Mouse (Mus musculus): ENCODE results near the gene Nrbp1. TPM values are rescaled to one million over a fixed set of nuclear protein-coding genes. Genes with fewer than 3 reads are reported as not detected.
A peak's percentile ranks its signal among the peaks of the same experiment; 100 is the strongest.

The Nrbp1 gene
- polyA plus RNA-seq, 1 experiment from 2014 or later: 167 TPM

- Histone ChIP-seq H3K27me3 (replicated peaks; ENCODE audit: control insufficient read depth, insufficient read depth, low read length) (no peaks in the 10 kb centered on the region; the same call in 1 of the 2 replicates), H3K27ac (ENCODE audit: low read depth, low read length) (peak overlapping the region; percentile 92), H3K9me3 (ENCODE audit: control insufficient read depth, low read length) (no peaks in the 10 kb centered on the region), H3K9ac (ENCODE audit: low read depth, low read length) (peak overlapping the region; percentile 93), H3K4me3 (ENCODE audit: low read length) (peak overlapping the region; percentile 100), H3K4me1 (ENCODE audit: control insufficient read depth, insufficient read depth, low read depth, low read length) (peaks cover 7% of the 10 kb centered on the region), H3K36me3 (ENCODE audit: control insufficient read depth, insufficient read depth, low read length) (no peaks in the 10 kb centered on the region), H3K4me2 (ENCODE audit: low read length) (peak overlapping the region; percentile 82)
- 9% methylated on average over 11 of the region's 11 CpGs for WGBS
- peak; percentile 57 for ATAC-seq
Measured at GRCm38 (mm10) chr5:31221304-31221945, 19.2 kb upstream of the Nrbp1 start.

GRCm38 (mm10) chr5:31222696-31223095 lies 18.0 kb upstream of the Nrbp1 start:
- no peaks in the 10 kb centered on the region; the same call in 1 of the 2 replicates for H3K27me3 ChIP-seq (replicated peaks; ENCODE audit: control insufficient read depth, insufficient read depth, low read length)
- no peak for ATAC-seq
- no peak overlapping the region for H3K9ac ChIP-seq (ENCODE audit: low read depth, low read length)
- H3K4me2 ChIP-seq (ENCODE audit: low read length): no peak overlapping the region
- peaks cover 7% of the 10 kb centered on the region for H3K4me1 ChIP-seq (ENCODE audit: control insufficient read depth, insufficient read depth, low read depth, low read length)
- H3K9me3 ChIP-seq (ENCODE audit: control insufficient read depth, low read length): no peaks in the 10 kb centered on the region
- H3K27ac ChIP-seq (ENCODE audit: low read depth, low read length): no peak overlapping the region
- H3K4me3 ChIP-seq (ENCODE audit: low read length): no peak overlapping the region
- no peaks in the 10 kb centered on the region for H3K36me3 ChIP-seq (ENCODE audit: control insufficient read depth, insufficient read depth, low read length)
- 97% methylated on average over 9 of the region's 9 CpGs for WGBS

- H3K4me2 ChIP-seq (ENCODE audit: low read length): no peak overlapping the region
- H3K9me3 ChIP-seq (ENCODE audit: control insufficient read depth, low read length): no peaks in the 10 kb centered on the region
- no peak overlapping the region for H3K9ac ChIP-seq (ENCODE audit: low read depth, low read length)
- WGBS: 65% methylated on average over 1 of the region's 1 CpGs
- no peaks in the 10 kb centered on the region; the same call in 1 of the 2 replicates for H3K27me3 ChIP-seq (replicated peaks; ENCODE audit: control insufficient read depth, insufficient read depth, low read length)
- no peak overlapping the region for H3K27ac ChIP-seq (ENCODE audit: low read depth, low read length)
- no peak overlapping the region for H3K4me3 ChIP-seq (ENCODE audit: low read length)
- no peaks in the 10 kb centered on the region for H3K4me1 ChIP-seq (ENCODE audit: control insufficient read depth, insufficient read depth, low read depth, low read length)
- no peaks in the 10 kb centered on the region for H3K36me3 ChIP-seq (ENCODE audit: control insufficient read depth, insufficient read depth, low read length)
- ATAC-seq: no peak
Measured at GRCm38 (mm10) chr5:31226641-31227040, 14.0 kb upstream of the Nrbp1 start.

- H3K9me3 ChIP-seq (ENCODE audit: control insufficient read depth, low read length): no peaks in the 10 kb centered on the region; the same call in 1 of the 2 replicates
Measured at GRCm38 (mm10) chr5:31241522-31242034, 914 bp downstream of the Nrbp1 start.

GRCm38 (mm10) chr5:31242191-31242590 lies 1.5 kb downstream of the Nrbp1 start:
- H3K9ac ChIP-seq (ENCODE audit: low read depth, low read length): no peak overlapping the region
- H3K9me3 ChIP-seq (ENCODE audit: control insufficient read depth, low read length): no peaks in the 10 kb centered on the region
- peak overlapping the region; percentile 81 for H3K4me2 ChIP-seq (ENCODE audit: low read length)
- ATAC-seq: no peak
- H3K4me1 ChIP-seq (ENCODE audit: control insufficient read depth, insufficient read depth, low read depth, low read length): peaks cover 7% of the 10 kb centered on the region
- peaks cover 23% of the 10 kb centered on the region for H3K36me3 ChIP-seq (ENCODE audit: control insufficient read depth, insufficient read depth, low read length)
- peak overlapping the region; percentile 97 for H3K4me3 ChIP-seq (ENCODE audit: low read length)
- 22% methylated on average over 10 of the region's 10 CpGs for WGBS
- no peaks in the 10 kb centered on the region for H3K27me3 ChIP-seq (replicated peaks; ENCODE audit: control insufficient read depth, insufficient read depth, low read length)
- no peak overlapping the region; the same call in 1 of the 2 replicates for H3K27ac ChIP-seq (ENCODE audit: low read depth, low read length)

More at GRCm38 (mm10) chr5:31241522-31242034, 914 bp downstream of the Nrbp1 start:
- H3K9ac ChIP-seq (ENCODE audit: low read depth, low read length): peak overlapping the region; percentile 99
- ATAC-seq: no peak
- peaks cover 17% of the 10 kb centered on the region for H3K36me3 ChIP-seq (ENCODE audit: control insufficient read depth, insufficient read depth, low read length)
- no peaks in the 10 kb centered on the region for H3K27me3 ChIP-seq (replicated peaks; ENCODE audit: control insufficient read depth, insufficient read depth, low read length)
- peak overlapping the region; percentile 98 for H3K27ac ChIP-seq (ENCODE audit: low read depth, low read length)
- H3K4me3 ChIP-seq (ENCODE audit: low read length): peak overlapping the region; percentile 97
- 0% methylated on average over 13 of the region's 13 CpGs for WGBS
- H3K4me2 ChIP-seq (ENCODE audit: low read length): peak overlapping the region; percentile 81
- H3K4me1 ChIP-seq (ENCODE audit: control insufficient read depth, insufficient read depth, low read depth, low read length): peaks cover 7% of the 10 kb centered on the region

- H3K9ac ChIP-seq (ENCODE audit: low read depth, low read length): no peak overlapping the region
- no peaks in the 10 kb centered on the region for H3K27me3 ChIP-seq (replicated peaks; ENCODE audit: control insufficient read depth, insufficient read depth, low read length)
- no peak overlapping the region for H3K27ac ChIP-seq (ENCODE audit: low read depth, low read length)
- WGBS: 55% methylated on average over 4 of the region's 4 CpGs
- no peak overlapping the region for H3K4me3 ChIP-seq (ENCODE audit: low read length)
- no peaks in the 10 kb centered on the region; the same call in 1 of the 2 replicates for H3K4me1 ChIP-seq (ENCODE audit: control insufficient read depth, insufficient read depth, low read depth, low read length)
- peaks cover 41% of the 10 kb centered on the region for H3K36me3 ChIP-seq (ENCODE audit: control insufficient read depth, insufficient read depth, low read length)
- no peaks in the 10 kb centered on the region for H3K9me3 ChIP-seq (ENCODE audit: control insufficient read depth, low read length)
- H3K4me2 ChIP-seq (ENCODE audit: low read length): no peak overlapping the region
- ATAC-seq: peak; percentile 21; the same call in 1 of the 2 replicates
Measured at GRCm38 (mm10) chr5:31250716-31251115, 10.1 kb downstream of the Nrbp1 start.

GRCm38 (mm10) chr5:31251541-31252101 lies 11.0 kb downstream of the Nrbp1 start, which contains the start of gene Krtcap3:
Gene Krtcap3 (plus strand): TSS chr5:31251691.
- no peak within 1 kb of the TSS for H3K27ac ChIP-seq (ENCODE audit: low read depth, low read length)
- no peaks in the 10 kb centered on the region; the same call in 1 of the 2 replicates for H3K4me1 ChIP-seq (ENCODE audit: control insufficient read depth, insufficient read depth, low read depth, low read length)
- H3K9ac ChIP-seq (ENCODE audit: low read depth, low read length): peak within 1 kb of the TSS; percentile 39; the same call in 1 of the 2 replicates
- peak; percentile 62 for ATAC-seq
- H3K9me3 ChIP-seq (ENCODE audit: control insufficient read depth, low read length): no peaks in the 10 kb centered on the region
- WGBS: 17% methylated on average over 44 of the region's 47 CpGs
- H3K27me3 ChIP-seq (replicated peaks; ENCODE audit: control insufficient read depth, insufficient read depth, low read length): no peaks in the 10 kb centered on the region
- H3K36me3 ChIP-seq (ENCODE audit: control insufficient read depth, insufficient read depth, low read length): peaks cover 41% of the 10 kb centered on the region
- H3K4me2 ChIP-seq (ENCODE audit: low read length): peak within 1 kb of the TSS; percentile 20; the same call in 1 of the 2 replicates
- no peak within 1 kb of the TSS for H3K4me3 ChIP-seq (ENCODE audit: low read length)

GRCm38 (mm10) chr5:31252151-31252550 lies 11.5 kb downstream of the Nrbp1 start:
- H3K36me3 ChIP-seq (ENCODE audit: control insufficient read depth, insufficient read depth, low read length): peaks cover 36% of the 10 kb centered on the region
- H3K4me1 ChIP-seq (ENCODE audit: control insufficient read depth, insufficient read depth, low read depth, low read length): no peaks in the 10 kb centered on the region; the same call in 1 of the 2 replicates
- no peak overlapping the region for H3K4me3 ChIP-seq (ENCODE audit: low read length)
- 61% methylated on average over 10 of the region's 10 CpGs for WGBS
- H3K9ac ChIP-seq (ENCODE audit: low read depth, low read length): no peak overlapping the region
- H3K27ac ChIP-seq (ENCODE audit: low read depth, low read length): no peak overlapping the region
- H3K27me3 ChIP-seq (replicated peaks; ENCODE audit: control insufficient read depth, insufficient read depth, low read length): no peaks in the 10 kb centered on the region
- no peak overlapping the region; the same call in 1 of the 2 replicates for H3K4me2 ChIP-seq (ENCODE audit: low read length)
- no peaks in the 10 kb centered on the region for H3K9me3 ChIP-seq (ENCODE audit: control insufficient read depth, low read length)
- ATAC-seq: 0 out of 2 replicates have a peak, but pooled peaks have one; percentile 5
